Mouse (Mus musculus) stomach, adult 2 months (tissue): ENCODE measurements around the gene Rpp25l. TPM values are rescaled to one million over a fixed set of nuclear protein-coding genes. Genes with fewer than 3 reads are reported as not detected.

Source experiments
- polyA plus RNA-seq: library from polyadenylated mRNA; depleted of rRNA; stranded (reverse); fragments of >200 nt; gene quantifications from 2 replicates; pipeline ENCODE4 v1.2.3, GENCODE M21; 2012; rRNA removed

Rpp25l gene
- polyA plus RNA-seq, result 29.8 and 44.5 TPM in 2 replicates

DNA sequence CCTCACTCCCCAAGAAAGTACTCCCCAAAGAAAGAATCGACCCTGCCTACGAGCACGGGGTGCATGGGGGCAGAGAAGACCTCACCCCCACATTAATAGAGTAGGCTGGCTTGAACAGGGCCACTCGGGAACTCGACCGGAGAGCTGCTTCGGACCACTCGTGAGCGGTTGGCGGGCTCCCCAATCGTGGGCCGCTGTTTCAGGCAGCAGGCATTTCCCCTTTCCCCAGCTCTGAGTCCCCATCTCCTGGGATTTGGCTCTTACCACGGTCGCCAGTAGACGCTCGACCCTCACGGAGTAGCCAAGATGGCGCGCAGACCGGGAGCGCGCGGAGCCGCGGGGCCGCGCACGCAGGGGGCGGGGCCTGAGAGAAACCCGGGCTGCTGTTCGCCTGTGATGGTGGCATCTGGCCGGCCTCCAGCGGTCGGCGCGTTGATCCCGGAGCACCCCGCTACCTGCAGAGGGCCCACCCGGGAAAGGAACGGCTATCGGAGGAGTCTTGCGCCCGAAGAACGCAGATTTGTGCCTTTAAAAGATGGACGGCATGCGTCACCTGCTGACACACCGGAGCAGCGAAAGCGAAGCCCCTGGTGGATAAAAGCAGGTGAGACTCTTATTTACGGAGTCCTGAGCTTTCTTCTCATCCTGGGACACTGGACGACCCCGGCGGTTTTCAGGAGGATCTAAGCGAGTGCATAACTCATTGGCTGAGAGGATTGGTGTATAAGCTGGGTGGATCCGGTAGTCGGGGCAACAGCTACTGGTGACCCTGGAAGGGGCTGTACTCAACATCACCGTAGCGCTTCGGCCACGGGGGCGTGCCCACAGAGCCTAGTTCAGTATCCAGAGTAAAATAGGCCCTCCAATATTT lies at the start of gene Rpp25l:
Gene Rpp25l, minus strand, starts transcription at position 338 of the 871 bp plus-strand sequence.

DNA sequence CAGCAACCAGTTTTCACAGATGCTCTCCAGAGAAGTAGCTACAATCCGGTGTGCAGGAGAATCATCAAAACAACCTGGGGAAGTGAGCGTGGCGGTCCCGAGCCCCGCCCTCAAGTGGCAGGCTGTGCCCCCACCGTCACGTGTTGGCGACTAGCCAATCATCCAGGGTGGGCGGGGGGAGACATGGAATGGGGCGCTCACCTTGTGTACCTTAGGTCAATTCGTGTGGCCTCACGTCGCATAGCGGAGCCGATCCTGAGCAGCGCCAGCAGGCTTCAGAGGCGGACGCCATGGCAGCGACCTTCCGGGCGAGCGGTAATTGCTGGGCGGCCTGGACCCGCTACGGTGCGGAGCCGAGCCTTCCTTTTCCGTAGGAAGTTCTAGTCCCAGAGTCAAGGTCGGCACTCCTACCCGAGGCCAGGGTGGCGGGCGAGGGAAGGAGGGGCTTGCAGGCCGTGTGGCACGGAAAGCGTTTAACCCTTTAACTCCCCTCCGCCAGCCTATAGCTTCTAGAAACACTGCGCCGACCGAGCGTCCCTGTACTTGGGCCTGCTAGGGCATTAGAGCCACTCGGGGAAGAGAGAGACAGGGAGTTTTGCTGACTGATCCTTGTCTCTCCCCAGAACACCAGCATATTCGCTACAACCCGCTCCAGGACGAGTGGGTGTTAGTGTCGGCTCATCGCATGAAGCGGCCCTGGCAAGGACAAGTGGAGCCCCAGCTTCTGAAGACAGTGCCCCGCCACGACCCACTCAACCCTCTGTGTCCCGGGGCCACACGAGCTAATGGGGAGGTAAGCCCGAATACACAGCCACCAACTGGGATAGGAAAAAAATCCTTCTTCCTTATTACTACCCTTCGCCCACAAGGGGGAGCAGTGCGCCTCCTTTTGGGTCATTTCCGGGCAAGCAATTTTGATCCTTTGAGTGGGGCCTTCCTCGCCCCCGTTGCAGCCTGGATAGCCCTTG lies 42.3 kb upstream of the Rpp25l start, which contains the start of gene Sigmar1:
Gene Sigmar1, minus strand, starts transcription at position 820 of the 968 bp plus-strand sequence.

DNA sequence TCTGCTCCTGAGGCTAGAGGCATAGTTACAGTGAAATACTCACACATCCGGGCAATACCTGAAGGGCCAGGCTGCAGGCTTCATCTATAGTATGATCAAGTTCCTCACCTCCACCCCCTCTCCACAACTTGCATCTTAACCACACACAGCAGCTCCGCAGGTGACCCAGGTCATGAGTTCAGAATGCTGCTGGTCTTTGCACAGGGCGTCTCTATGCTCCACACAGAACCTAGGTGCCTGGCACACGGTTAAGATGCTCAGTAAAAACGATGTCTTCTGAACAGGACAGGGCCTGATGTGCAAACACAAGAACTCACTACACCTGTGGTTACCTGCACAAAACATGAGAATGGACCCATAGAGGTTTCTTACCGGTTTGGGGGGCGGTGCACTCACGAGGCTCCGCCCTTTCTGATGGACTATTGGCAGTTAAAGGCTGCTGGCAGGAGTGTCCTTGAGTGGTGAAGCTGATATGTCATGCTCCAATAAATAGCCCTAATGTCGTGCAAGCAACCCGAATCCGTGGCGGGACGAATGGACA lies 41.5 kb upstream of the Rpp25l start, which contains the start of gene Galt:
Gene Galt, plus strand, starts transcription at position 432 of the 541 bp plus-strand sequence.

GRCm38 (mm10) chr4:41731052-41731765 lies 17.9 kb upstream of the Rpp25l start, which contains the start of gene Arid3c:
Gene Arid3c (minus strand): TSS chr4:41731142.

GRCm38 (mm10) chr4:41722918-41723351 lies 9.6 kb upstream of the Rpp25l start, which contains the start of gene Dctn3:
Gene Dctn3 (minus strand): TSS chr4:41723170.

GRCm38 (mm10) chr4:41699783-41700182 lies 13.6 kb downstream of the Rpp25l start, which contains the start of gene Il11ra1:
Gene Il11ra1 (plus strand): TSS chr4:41699989.

DNA sequence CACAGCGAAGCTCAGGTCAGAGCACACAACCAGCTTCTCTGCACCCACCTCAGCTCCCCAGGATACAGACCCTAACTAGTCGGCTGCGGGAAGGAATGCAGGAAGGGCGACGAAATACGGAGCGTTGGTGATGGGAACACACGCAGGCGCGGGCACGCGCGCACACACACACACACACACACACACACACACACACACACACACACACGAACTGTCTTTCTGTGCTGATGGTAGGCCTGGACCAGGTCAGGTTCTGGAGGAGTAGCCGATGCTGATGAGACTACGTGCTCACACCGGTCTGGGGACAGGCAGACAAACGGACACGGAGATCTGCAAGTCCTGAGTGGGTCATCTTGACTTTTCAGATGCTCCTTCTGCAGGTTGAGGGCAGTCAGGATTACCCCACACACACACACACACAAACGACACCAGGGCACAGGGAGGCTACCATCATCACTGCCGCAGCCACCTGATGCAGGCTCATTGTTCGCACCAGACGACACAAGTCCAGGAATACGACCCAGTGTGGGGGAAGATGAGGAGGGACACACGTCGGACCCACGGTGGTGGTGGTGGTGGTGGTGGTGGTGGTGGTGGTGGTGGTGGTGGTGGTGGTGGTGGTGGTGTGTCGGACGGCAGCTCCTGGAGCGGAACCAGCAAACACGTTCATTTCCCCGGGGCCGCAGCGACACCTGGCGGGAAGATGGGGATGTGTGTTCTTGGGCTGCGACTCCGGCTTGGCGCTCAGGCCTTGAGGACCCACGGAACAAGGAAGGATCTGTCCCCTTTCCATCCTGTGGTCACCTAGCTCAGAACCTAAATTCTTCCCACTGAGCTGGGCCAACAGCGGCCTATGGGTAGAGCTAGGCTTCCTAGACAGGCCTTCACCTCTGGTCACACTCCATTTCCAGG lies 16.1 kb downstream of the Rpp25l start, which contains the start of gene Cntfr:
Gene Cntfr, minus strand, starts transcription at position 160 of the 912 bp plus-strand sequence.

Other genes starting within 250 kb of the Rpp25l start
- 0.16 and 0.18 TPM in 2 replicates for gene Kif24, start 248.6 kb downstream of the Rpp25l start, polyA plus RNA-seq
- gene Nudt2, start 248.4 kb downstream of the Rpp25l start, polyA plus RNA-seq, result 1.6 and 3.0 TPM in 2 replicates
- gene AI464131, start 210.5 kb downstream of the Rpp25l start, polyA plus RNA-seq, result 3.1 and 4.9 TPM in 2 replicates
- gene 1110017D15Rik, start 196.2 kb downstream of the Rpp25l start, polyA plus RNA-seq, result 0.37 and 0.47 TPM in 2 replicates
- gene Fam219a, start 144.0 kb downstream of the Rpp25l start, polyA plus RNA-seq, result 15.4 and 24.4 TPM in 2 replicates
- 14.8 and 21.6 TPM in 2 replicates for gene Dnaic1, start 143.8 kb downstream of the Rpp25l start, polyA plus RNA-seq
- gene Enho, start 73.2 kb downstream of the Rpp25l start, polyA plus RNA-seq, result 37.6 and 69.1 TPM in 2 replicates
- 5.9 and 7.8 TPM in 2 replicates for gene Cntfr, start 16.4 kb downstream of the Rpp25l start, polyA plus RNA-seq
- gene Il11ra1, start 13.5 kb downstream of the Rpp25l start, polyA plus RNA-seq, result 93.9 and 97.7 TPM in 2 replicates
- 33.7 and 36.5 TPM in 2 replicates for gene Dctn3, start 9.6 kb upstream of the Rpp25l start, polyA plus RNA-seq
- gene Arid3c, start 17.6 kb upstream of the Rpp25l start, polyA plus RNA-seq, result not detected in 2 replicates
- 39.5 and 40.0 TPM in 2 replicates for gene Galt, start 41.7 kb upstream of the Rpp25l start, polyA plus RNA-seq
- 38.6 and 40.6 TPM in 2 replicates for gene Sigmar1, start 42.6 kb upstream of the Rpp25l start, polyA plus RNA-seq
- 28.4 and 32.1 TPM in 2 replicates for gene Ccl27a, start 60.7 kb upstream of the Rpp25l start, polyA plus RNA-seq
- 4.9 TPM in 1 of 2 replicates, not detected in the other for gene Gm21541, start 190.1 kb upstream of the Rpp25l start, polyA plus RNA-seq
- 0.34 and 3.0 TPM in 2 replicates for gene Gm20878, start 228.0 kb upstream of the Rpp25l start, polyA plus RNA-seq